Mouse (Mus musculus): ENCODE results near the gene Clspn.
"Not testable (repeated sequence)": the region's sequence is repeated elsewhere in the genome, so short reads cannot be mapped to it uniquely, and the experiment has no call there.

Clspn gene

DNA sequence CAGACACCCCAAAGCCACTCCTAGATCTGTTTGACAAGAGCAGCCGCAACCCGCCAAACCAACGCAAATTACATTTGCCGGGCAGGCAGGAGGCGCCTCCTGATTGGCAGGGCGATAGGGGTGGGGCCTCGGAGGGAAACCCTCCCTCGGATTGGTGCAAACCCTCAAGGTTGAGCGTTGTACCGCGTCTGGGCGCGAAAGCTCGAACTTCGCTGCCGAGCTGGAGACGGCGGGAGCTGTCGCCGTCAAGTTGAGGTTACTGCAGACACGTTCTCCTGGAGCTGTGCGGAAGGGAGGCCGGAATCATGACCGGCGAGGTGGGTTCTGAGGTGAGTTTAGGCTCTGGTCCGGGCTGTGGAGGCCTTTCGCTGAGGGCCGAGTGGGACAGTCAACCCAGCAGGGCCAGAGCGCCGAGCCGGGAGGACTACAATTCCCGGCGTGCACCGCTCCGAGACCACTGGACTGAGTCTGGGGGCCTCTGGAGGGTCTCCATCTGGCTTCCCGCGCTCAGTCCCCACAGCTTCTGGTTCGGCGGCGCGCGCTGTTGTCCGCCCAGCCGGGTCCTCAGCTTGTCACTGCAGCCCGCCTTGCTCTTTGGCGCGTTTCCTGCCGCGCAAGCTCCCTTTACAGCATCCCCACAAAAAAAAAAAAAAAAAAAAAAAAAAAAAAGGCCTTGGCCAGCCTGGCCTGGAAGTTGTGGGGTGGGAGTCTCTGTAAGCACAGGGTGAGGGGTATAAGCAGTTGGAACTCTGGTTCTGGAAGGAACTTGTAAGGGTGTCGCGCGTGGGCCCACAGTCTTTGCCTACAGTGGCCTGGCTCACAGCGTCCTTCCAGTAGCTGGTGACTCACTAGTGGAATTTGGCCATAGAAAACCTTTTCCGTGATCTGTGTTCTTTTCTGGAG, at the start of gene Clspn:
Gene Clspn (plus strand): TSS at position 127 of the 903 bp plus-strand sequence.
- peak in 1 of 2 experiments; percentile 79 for DNase-seq (ENCODE audit: low spot score in 2 of 2)

DNA sequence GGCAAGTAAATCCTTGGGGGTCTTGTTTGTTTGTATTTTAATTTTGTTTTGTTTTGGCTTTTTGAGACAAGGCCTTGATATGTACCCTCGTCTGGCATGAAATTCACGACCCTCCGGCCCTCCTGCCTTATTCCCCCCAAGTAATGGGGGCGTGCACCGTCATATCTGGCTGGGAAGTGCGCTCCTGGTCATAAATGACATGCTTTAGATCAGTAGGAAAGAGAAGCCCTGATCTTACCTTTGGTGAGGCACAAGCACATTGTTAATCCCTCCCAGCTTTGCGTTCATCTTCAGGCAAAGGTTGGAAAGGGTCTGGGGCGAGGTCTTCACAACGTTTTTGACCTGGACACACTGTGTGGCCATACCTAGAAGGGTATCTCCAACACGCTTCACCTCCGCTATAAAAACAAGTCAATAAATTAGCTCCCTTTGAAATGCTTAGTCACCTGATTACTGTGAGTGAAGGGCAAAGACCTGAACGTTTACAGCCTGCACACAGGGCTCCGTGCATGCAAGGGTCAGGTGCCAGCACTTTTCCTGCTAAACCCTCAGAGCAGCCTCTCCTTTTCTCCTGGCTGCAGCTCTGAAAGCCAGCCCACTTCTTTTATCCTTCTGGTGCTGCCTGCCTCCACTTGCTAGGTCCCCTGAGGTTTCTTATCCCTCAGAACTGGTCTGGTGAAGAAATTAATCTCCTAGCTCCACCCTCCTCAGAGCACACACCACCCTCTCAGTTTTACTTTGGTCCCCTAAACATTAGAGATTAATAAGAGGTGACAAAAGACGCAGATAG, 48.4 kb upstream of the Clspn start:
- DNase-seq (ENCODE audit: low spot score in 2 of 2) = no peak

DNA sequence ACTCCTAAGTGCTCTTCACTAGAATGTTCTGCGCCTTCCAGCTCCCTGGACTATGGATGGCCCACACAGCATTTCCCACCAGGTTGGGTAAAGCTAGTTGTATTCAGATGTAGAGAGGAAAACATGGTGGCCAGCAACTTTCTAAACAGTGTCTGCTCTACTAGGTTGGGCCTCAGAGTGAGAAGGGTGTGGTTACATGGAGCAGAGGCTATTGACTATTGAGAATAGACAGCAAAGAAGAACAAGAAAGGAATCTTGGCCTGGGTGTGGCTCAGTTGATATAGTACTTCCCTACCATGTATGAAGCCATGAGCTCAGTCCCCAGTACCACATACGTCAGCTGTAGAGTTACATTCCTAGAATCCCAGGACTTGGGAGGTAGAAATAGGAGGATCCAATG, 47.7 kb upstream of the Clspn start:
- no peak for DNase-seq (ENCODE audit: low spot score in 2 of 2)

DNA sequence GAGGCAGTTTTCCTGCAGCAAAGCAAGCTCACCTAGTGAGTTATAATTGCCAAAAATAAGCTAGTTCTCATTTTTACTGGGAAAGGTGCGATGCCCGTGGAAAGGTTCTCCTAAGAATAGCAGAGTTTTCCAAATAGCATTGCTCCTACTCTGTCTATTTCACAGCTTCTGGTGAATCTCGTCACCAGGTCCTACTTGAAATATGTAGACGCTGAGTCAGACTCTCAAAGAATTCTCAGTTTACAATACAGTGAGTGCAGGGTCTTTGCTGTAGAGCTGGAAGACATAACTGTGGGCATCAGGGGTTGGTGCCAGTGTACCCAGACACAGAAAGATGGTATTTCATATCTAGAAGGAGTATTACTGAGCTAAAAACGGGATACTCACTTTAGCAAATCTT, 45.7 kb upstream of the Clspn start:
- DNase-seq (ENCODE audit: low spot score in 2 of 2) = no peak

DNA sequence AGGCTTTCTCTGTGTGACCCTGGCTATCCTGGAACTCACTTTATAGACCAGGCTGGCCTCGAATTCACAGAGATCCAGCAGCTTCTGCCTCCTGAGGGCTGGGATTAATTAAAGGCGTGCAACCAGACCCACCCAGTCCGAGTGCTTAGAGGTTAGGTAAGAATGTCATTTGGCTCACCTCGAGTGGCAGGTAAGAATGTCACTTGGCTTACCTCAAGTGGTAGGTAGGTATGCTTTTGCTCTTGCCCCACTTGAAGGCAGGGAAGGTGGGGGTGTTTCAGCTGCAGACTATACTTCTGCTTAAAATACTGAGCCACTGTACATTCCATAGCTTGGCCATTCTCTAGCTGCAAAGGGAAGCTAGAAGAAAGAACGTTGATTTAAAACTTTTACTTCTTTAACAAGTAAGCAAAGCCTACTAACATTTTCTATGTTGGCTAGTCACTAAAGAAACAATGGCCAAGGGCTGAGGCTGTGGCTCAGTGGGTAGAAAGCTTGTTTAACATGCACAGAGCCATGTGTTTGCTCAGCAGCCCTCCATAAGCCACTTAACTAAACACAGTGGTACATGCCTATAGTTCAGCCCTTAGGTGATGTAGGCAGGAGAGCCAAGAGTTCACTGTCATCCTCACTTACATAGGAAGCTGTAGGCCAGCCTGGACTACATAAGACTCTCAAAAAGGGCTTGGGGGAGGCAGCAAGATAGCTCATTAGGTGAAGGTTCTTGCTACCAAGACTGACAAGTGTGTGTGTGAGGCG, 44.2 kb upstream of the Clspn start:
- no peak for DNase-seq (ENCODE audit: low spot score in 2 of 2)

DNA sequence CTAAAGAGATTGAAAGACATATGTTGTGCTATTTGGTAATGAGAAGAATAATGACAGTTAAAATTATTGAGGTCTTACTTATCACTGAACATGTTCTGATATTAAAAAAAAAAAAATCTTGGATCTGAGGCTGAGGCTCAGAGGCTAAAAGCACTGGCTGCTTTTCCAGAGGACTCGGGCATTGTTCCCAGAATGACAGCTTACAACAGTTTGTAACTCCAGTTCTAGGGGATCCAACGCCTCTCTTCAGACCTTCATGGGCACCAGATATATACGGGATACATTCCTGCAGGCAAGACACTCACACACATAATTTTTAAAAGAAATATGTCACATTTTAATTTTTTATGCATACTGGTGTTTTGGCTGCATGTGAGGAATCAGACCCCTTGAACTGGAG, 30.6 kb upstream of the Clspn start:
- no peak for DNase-seq (ENCODE audit: low spot score in 2 of 2)

DNA sequence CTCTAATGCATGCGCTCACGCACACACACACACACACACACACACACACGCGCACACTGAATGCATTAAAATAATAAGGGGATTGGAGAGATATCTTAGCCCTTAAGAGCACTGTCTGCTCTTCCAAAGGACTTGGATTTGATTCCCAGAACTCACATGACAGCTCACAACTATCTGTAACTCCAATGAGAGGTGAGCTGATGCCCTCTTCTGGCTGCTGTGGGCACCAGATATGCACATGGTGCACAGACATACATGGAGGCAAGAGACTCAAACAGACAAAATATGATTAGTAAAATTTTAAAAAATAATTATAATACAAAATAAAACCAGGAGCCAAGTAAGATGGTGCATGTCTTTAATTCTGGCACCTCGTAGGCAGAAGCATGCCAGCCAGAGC, 29.9 kb upstream of the Clspn start:
- no peak for DNase-seq (ENCODE audit: low spot score in 2 of 2)

DNA sequence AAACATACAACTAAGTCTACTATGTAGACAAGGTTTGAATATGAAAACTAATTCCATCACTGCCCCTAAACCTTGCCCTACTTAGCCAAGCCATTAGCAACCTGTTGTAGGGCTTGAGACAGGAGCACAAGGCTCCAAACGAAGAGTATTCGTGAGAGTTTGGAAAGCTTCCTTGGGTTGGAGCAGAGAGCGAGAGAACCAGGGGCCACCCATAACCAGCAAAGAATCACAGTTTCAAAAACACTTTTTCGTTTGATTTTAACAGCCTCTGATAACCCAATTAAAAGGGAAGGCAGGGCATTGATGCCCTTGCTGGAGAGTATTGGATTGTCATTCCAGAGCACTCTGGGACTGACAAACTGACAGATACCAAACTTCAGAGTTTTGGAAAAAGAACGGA, 24.4 kb upstream of the Clspn start:
- no peak for DNase-seq (ENCODE audit: low spot score in 2 of 2)

DNA sequence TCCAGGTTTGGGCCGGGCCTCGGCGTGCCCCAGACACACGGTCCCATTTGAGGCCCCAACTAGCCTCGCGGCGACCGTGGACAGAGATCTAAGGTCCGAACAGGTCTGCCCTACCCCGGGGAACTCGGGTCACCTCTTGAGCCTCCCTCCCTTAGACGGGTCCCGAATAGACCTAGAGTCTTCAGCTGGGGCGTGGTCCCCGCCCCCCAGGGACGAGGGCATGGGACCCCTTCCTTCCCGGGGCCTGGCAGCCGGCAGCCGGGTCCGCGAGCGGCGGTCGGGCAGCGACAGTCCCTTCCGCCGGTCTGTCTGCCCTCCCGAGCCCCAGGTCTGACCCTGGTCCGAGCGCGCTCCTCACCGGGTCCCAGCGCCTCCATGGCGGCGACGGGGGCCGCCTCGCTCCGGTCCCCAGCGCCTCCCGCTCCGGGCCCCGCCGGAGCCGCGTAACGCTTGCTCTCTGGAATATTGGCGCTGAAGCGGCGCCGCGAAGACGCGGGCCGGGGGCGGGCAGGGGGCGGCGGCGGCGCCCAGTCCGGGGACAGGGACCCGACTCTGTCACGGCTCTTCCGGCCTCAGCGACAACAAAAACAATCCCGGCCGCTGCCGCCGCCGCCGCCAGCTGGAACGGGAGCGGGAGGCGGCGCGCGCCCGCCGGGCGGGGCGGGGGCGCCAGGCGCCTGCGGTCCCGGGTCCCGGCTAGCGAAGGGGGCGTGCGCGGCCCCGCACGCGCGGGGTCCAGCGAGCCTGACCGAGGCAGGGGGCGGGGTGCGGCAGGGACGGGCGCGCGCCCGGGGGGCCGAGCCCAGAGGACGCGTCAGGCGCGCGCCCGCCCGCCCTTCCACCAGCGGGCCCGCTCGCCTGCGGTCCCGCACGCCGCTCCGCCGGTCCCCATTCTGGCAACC, 23.7 kb upstream of the Clspn start, which contains the start of gene Ago4:
Gene Ago4 (minus strand): TSS at position 646 of the 902 bp plus-strand sequence.
- DNase-seq (ENCODE audit: low spot score in 2 of 2) = peak in 1 of 2 experiments; percentile 19

DNA sequence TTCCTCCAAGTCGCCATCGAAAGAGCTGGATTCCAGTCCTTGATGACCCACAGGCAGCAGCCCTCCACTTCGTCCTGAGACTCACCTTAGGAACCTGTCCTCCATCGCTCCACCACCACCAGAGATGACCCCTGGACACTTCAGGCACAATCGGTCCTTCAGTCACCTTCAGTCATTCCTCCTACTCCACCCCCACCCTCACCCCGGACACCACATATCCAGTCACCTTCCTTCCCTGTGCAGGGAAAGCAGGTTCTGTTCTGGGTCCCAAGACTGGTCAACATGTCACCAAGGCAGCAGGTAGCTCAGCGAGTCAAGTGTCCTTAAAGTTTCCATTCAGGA, 23.0 kb upstream of the Clspn start:
- no peak for DNase-seq (ENCODE audit: low spot score in 2 of 2)

DNA sequence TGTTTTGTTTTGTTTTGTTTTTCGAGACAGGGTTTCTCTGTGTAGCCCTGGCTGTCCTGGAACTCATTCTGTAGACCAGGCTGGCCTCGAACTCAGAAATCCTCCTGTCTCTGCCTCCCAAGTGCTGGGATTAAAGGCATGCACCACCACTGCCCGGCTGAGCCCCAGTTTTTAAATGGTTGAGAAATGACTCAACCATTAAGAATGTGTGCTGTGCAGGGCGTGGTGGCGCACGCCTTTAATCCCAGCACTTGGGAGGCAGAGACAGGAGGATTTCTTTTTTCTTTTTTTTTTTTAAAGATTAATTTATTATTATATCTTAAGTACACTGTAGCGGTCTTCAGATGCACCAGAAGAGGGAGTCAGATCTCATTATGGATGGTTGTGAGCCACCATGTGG, 21.1 kb upstream of the Clspn start:
- DNase-seq (ENCODE audit: low spot score in 2 of 2) = not testable (repeated sequence)

DNA sequence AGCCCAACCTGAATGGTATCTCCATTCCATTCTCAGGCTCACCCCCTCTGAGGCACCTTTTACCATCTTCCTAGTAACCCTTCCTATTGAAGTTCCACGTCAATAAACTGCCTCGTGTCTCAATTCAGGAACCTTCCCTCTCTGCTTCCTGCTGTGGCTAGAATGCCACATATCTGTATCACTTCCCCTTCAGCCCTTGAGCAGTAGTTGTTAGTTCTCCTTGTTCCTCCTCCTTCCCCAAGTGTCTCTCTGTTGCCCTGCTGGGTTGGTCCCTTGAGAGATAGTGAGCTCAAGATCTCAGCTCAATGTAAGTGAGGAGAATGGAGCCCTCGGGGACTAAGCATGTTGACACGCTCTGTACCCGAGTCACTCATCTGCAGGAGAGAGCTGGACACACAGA, 19.9 kb upstream of the Clspn start:
- DNase-seq (ENCODE audit: low spot score in 2 of 2) = no peak

DNA sequence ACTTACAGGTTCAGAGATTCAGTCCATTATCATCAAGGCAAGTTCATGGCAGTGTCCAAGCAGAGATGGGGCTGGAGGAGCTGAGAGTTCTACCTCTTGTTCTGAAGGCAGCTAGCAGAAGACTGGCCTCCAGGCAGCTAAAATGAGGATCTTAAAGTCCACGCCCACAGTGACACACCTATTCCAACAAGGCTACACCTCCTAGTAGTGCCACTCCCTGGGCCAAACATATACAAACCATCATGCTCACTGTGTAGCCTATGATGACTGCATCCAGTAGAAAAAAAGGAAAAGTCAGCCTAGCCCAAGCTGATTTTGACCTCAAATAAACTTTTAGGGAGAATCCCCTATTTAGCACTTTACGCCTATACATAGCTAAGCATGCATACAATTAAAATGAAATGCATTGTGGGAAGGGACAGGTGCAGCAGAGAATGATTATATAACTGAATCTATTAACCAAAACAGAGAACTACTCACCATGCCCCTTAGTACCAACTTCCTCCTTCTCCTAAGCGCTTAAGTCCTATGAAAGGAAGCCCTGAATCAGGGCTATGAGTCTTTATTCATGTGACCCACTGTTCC, 16.2 kb upstream of the Clspn start:
- DNase-seq (ENCODE audit: low spot score in 2 of 2) = no peak

DNA sequence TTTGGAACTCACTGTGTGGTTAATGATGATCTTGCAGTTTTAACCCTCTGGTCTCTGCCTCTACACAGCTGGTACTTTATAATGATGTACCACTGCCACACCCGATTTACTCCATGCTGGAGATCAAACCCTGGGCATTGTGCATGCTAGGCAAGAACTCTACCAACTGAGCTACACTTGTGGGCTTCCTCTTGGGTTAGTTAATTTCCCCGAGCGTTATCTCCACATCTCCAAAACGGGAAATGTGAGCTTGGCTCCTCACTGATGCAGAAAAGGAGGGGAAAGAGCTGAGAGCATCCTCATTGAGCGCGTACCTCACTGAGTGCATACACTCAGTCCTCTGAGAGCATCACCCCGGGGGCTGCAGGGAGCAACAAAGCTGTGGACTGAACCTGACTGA, 13.9 kb upstream of the Clspn start:
- no peak for DNase-seq (ENCODE audit: low spot score in 2 of 2)

DNA sequence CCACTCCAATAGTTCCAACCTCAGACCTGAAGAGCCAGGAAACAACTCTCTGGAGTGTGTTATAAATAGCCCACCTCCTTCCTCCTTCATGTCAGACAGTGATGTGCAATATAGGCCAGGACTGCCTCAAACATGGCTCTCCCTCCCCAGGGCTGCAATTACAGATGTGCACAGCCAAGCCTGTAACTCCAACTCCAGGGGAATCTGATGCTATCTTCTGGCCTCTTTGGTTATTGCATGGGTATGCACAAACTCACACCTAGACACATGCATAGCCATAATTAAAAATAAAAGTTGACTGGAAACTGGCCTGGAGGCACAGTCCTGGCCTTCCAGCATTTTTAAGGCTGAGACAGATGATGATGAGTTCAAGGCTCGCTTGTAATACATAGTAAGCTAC, 11.7 kb upstream of the Clspn start:
- no peak for DNase-seq (ENCODE audit: low spot score in 2 of 2)

DNA sequence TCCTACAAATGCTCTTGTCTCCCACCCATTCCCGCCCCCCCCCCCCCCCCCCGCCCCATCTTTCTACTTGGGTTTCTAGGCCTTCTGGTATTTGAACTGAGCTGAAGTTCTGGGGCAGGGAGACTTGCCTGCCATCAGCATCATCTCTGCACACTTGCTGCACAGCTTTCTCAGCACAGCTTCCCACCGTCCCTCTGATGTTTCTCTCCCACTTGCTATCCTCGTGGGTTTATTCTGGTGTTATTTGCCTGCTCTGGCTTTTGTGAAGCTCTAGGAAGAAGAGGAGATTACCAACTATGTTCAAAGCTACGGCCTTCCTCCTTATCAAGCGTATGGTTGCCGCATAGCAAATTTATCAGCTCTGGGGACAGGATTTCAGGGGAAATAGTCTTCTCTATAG, 11.0 kb upstream of the Clspn start:
- DNase-seq (ENCODE audit: low spot score in 2 of 2) = no peak

DNA sequence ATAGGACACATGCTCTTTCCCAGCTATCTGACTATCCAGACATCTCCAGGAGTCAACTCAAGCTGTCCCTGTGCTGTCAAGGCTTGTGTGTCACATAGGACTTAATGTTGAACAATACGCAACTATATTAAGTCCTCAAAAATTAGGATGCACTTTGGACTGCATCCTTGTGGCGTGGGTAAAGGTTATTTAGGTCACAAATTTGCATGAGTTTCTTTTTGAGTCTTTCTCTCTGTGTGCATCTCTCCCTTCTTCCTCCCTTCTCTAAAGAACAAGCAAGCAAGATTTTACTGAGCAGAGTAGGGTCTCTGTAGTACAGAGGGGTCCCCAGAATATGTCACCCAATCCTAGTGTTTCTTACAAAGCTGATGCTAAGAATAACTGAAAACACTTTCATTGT, 10.6 kb upstream of the Clspn start:
- no peak for DNase-seq (ENCODE audit: low spot score in 2 of 2)

DNA sequence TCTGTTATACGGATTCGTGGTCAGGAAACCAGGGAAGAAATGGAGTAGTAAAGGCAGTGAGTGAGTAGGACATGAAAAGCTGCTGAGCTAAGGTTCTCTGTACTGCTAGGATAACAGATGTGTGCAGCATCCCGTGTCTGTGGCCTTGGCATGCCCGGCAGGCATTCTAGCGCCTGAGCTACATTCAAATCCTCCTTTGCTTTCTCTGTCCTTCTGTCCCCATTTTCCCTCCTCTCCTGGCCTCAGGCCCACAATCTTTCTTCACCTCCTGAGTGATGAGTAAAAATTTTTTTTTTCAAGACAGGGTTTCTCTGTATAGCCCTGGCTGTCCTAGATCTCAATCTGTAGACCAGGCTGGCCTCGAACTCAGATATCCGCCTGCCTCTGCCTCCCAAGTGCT, 4.6 kb upstream of the Clspn start:
- DNase-seq (ENCODE audit: low spot score in 2 of 2) = no peak

DNA sequence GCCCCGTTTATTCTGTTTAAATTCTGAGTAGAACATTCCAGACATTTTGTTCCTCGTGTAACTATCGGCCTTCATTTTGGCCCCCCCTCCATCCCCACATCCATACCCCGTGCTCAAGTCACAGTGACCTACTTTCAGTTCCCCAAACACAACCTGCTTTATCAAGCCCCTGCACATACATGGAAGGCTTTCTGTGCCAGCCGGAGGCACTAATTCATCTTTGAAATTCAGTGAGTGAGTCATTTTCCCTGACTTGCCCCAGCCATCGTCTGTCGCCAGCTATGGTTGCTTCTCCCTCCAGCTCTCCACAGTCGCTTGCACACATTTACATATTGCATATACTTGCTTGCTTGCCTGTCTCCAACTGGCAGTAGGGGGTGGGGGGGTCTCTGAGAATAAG, 3.6 kb upstream of the Clspn start:
- DNase-seq (ENCODE audit: low spot score in 2 of 2) = peak in 1 of 2 experiments; percentile 50

DNA sequence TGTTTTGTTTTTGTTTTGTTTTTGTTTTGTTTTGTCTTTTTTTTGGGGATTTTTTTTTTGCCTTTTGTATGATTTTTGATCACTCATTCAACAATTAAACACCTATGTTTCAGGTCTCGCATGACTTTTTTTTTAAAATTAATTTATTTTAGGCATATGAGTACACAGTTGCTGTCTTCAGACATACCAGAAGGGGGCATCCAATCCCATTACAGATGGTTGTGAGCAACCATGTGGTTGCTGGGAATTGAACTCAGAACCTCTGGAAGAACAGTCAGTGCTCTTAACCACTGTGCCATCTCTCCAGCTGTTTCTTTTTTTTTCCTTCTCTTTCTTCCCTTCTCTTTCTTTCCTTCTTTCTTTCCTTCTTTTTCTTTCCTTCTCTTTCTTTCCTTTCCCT, 3.0 kb upstream of the Clspn start:
- no peak for DNase-seq (ENCODE audit: low spot score in 2 of 2)

DNA sequence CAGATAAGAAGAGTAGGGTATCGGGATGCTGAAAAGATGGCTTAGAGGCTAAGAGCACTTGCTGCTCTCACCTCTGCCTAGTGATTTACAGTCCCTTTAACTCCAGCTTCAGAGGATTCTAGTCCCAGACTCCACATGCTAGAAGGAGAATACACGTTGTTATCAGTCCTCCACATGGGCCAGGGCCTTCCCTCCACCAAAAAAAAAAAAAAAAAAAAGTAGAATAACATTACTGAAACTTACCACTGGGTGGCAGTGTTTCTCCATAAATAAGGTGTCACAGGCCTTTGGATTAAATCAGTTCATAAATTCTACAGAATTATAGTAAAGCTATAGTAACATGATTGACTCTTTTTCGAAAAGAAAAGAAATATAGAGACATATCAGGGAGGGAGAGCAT, 2.3 kb upstream of the Clspn start:
- no peak for DNase-seq (ENCODE audit: low spot score in 2 of 2)
